Mouse (Mus musculus) megakaryocyte progenitor cell, adult 5-6 weeks (primary cell): ENCODE measurements at regions not wholly inside any gene's neighbourhood (a gene's known extent, or its start where the extent isn't known, plus 50 kb on each side); places are given as distances from the start of the nearest gene placed in this dataset.
A peak's percentile ranks its signal among the peaks of the same experiment; 100 is the strongest.

Experiments
- ATAC-seq: replicated peaks from 2 replicates; pipeline ENCODE4 v1.8.0; 2016; ENCODE audit warnings: mild to moderate bottlenecking, moderate TSS enrichment, inconsistent platforms; ENCODE audit not compliant: poor library complexity

DNA sequence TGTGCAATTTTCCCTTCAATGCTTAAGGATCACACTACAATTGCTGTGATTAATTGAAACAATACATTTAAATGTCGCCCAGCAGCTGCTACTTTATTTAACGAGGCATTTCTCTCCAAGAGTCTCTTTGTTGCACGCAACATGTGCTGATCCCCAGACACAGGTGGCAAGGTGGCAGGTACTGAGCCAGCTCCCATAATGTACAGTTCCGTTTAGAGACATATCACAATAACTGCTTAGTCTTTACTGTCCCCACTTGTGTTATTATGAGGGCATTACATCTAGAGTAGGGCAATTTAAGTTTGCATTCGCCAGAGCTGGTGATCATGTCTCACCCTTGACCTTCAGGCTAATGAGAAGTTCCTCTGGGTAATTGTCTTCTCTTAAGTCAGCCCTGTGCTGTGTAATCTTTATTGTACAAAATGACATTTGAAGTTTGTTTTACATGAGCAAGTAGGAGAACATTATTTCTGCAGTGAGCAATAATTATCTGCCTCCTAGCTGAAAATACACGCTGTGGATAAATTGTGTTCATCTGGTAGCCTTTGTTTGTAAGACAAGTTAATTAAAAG is 1005.7 kb upstream of the Nudt12 start:
- no peak for ATAC-seq

GRCm38 (mm10) chr17:59997952-59998351 is 984.8 kb upstream of the Nudt12 start:
- ATAC-seq = no peak

- no peak for ATAC-seq
Observed at GRCm38 (mm10) chr17:59979325-59979880, 966.2 kb upstream of the Nudt12 start.

- no peak for ATAC-seq
Observed at GRCm38 (mm10) chr17:59977136-59977770, 964.1 kb upstream of the Nudt12 start.

DNA sequence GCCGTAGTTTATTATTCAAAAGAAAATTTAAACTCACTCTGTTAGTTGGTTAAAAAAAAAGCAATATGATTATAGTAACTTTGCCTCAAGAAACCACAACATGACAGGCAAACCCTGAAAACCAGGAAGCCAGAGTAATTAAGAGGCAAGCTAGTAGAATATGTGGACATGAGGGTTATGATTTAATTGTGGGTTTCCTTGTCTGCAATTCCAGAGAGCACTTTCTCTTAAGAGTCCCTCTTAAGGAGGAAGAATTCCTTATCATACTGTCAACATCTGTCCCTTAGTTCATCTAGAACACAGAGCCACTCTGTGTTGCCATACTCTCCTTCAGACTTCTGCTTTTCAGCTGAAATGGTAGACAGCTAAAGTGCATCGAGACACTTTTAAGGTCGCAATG is 954.2 kb upstream of the Nudt12 start:
- peak; percentile 96 for ATAC-seq

DNA sequence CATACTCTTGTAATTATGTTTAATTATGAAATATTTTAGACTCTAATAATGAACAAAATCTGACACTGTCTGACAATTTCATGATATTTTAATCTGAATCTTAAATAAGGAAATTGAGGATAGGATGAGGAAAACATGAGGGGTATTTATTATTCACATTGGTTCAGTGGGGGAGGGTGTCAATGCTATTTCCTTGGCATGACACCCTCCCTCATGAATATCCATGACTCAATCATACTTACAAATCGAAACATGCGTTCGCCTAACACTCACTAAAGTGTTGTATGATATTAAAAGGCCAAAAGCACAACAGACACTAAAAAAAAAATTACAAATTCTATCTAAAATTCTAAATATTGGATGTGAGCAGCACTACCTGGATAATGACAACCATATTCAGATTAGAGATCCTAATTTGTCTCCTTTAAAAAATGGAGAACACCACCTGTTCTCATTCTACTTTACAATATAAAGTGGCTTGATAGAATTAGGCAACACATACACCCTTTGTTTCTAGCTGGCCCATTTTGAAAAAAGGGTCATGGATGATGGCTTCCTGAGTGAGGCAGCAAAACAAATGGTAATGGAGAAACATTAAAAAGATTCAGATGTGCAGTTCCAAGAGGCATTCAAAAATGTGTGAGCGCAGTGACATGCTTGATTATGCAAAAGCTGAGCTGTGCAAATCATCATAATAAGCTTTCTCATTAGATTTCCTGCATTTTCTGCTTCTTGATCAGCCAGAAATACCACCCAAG is 942.3 kb upstream of the Nudt12 start:
- ATAC-seq = no peak

GRCm38 (mm10) chr17:59946433-59946832 is 933.3 kb upstream of the Nudt12 start:
- no peak for ATAC-seq

- ATAC-seq = no peak
Observed at GRCm38 (mm10) chr17:59904395-59904794, 891.2 kb upstream of the Nudt12 start.

DNA sequence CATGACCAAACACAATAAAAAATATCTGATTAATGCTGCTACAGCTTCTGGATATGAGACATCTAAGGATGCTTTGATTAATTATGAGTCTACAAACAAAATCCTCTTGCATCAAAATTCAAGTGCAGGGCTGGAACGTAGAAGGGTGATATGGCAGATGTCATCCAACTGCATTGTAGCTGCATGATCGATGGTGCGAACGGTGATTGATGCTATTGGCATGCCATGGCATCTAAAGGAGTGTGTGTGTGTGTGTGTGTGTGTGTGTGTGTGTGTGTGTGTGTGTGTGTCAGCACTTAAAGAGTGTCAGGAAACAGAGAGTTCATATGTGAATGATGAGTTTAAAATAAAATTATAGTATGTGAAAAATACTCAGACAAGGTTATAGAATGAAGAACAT is 864.6 kb upstream of the Nudt12 start:
- ATAC-seq = no peak

DNA sequence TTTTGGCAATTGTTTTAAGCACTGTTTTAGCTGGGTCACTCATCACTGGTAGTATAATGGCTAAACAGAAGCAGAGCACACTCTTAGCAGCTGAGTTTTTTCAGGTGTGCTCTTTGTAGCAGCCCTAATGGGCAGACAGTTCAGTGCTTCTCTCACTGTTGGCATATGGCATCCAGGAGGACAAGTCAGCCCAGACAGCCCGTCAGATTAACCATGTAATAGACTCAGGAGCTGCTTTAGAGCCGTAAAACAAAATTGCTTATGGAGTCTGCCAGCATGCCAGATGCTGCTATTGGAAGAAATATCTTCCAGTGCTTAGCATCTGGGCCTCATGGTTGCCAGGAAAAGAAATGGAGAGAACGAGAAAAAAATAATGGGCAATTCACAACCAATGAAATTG is 835.7 kb upstream of the Nudt12 start:
- no peak for ATAC-seq

DNA sequence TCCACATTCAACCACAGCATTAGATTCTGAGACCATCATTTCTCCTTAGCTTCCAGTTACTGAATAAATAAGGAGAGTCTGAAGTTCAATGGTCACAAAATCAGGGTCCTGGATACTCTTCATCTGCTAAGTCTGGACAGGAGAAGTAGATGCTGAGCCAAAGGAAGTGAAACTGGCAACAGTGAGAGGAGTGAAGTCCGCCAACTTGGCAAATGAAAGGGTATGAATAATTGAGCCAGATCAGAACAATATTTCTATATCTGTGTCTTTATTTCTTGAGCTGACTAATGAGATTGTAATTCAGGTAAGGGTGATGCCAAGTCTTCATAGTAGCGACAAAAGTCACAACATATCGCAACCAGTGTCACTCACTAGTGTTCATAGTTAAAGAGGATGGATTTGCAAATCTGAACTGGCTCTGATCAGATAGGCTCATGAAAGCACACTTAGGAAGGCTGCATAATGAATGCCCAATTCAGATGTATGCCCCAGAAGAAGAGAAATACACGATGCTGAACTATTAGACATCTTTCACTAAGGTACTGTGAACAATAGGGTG is 832.2 kb upstream of the Nudt12 start:
- no peak for ATAC-seq

- ATAC-seq = no peak
Observed at GRCm38 (mm10) chr17:59805870-59806269, 792.7 kb upstream of the Nudt12 start.

DNA sequence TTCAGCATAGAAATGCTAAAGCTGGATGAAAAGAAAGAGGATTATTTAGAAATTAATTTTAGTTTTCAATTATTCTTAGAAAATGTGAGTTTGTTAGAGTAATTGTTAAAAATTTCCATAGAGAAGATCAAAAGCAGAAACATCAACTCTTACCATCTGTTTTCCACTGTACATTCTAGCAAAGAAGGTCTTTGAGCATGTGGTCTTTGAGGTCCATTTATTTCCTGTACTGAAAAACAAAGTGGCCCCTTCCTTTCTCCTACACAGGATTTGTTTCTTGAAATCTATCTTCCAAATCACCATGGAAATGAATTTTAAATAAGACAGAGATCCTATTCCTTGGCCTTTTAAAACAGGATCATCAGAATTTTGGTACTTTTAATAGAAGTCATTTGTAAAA is 780.3 kb upstream of the Nudt12 start:
- ATAC-seq = no peak

DNA sequence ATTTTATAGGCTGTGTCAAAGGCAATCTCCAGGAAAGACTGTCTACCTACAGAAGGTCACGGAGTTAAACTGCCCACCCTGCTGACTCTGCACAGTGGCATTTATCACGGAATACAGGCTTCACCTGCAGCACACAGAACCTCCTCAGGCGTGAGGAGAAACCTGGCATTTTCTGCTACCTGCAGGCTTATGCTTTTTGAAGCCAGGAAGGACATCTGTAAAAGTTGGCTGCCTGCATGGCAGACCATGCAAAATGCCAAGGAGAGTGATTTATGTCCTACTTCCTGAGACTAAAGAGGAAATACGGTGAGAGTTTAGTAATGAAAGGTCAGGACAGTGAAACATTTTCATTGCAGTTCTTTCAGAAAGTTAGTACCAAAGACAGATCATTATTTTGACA is 779.6 kb upstream of the Nudt12 start:
- peak; percentile 77 for ATAC-seq

- no peak for ATAC-seq
Observed at GRCm38 (mm10) chr17:59774075-59774474, 760.9 kb upstream of the Nudt12 start.

- ATAC-seq = peak; percentile 96
Observed at GRCm38 (mm10) chr17:59766580-59766979, 753.4 kb upstream of the Nudt12 start.

DNA sequence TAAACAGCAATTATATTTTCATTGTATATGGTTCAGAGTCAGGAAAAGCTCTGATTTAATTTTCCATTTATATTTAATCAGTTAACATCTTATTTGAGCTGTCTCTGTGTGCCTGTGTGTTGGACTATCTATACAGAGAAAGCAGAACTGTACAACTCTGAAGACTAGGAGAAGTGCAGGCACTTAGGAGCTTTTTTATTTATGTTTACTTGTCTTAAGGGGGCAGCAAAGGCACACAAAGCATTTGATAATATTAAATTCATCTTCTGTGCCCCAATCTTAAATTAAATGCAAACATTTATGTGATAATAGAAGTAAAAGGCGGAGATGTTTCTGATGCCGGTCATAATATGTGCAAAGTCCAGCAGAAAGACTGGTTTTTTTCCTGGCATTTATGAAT is 751.3 kb upstream of the Nudt12 start:
- ATAC-seq = no peak

GRCm38 (mm10) chr17:59762068-59762467 is 748.9 kb upstream of the Nudt12 start:
- no peak for ATAC-seq

- peak; percentile 94 for ATAC-seq
Observed at GRCm38 (mm10) chr17:59760889-59761288, 747.7 kb upstream of the Nudt12 start.

GRCm38 (mm10) chr17:59746106-59746505 is 732.9 kb upstream of the Nudt12 start:
- ATAC-seq = no peak
